Mouse (Mus musculus): ENCODE results near the gene Zfp111. TPM values are rescaled to one million over a fixed set of nuclear protein-coding genes. Genes with fewer than 3 reads are reported as not detected.

Zfp111 gene
- total RNA-seq (2014; fragmentation: Nextera tagmentation) (1.0 and 4.6 TPM in 2 replicates), total RNA-seq (2017) (7.2 and 8.6 TPM in 2 replicates)

GRCm38 (mm10) chr7:24211343-24211742 lies at the start of gene Zfp111:
Gene Zfp111 (minus strand): TSS chr7:24211443.
- ATAC-seq (replicated peaks; ENCODE audit: low FRiP score, low TSS enrichment, poor library complexity, severe bottlenecking): no peak

DNA sequence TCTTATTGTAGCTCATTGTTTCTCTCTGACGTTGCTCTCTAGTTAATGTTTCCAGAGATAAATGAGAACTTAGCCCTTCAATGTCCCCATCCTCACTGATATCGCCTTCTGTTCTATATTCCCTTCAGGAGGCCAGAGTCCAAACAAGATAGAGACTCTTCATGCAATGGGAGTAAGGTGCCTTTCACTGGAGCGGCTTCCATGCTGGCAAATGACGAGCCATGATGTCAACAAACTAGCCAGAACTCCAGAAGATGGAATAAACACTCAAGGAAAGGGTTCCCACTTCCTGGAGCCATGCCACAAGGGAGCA lies 48.7 kb upstream of the Zfp111 start:
- no peak for ATAC-seq (replicated peaks; ENCODE audit: low FRiP score, low TSS enrichment, poor library complexity, severe bottlenecking)

- ATAC-seq (replicated peaks; ENCODE audit: low FRiP score, low TSS enrichment, poor library complexity, severe bottlenecking): no peak
Observed at GRCm38 (mm10) chr7:24259306-24259999, 48.2 kb upstream of the Zfp111 start.

DNA sequence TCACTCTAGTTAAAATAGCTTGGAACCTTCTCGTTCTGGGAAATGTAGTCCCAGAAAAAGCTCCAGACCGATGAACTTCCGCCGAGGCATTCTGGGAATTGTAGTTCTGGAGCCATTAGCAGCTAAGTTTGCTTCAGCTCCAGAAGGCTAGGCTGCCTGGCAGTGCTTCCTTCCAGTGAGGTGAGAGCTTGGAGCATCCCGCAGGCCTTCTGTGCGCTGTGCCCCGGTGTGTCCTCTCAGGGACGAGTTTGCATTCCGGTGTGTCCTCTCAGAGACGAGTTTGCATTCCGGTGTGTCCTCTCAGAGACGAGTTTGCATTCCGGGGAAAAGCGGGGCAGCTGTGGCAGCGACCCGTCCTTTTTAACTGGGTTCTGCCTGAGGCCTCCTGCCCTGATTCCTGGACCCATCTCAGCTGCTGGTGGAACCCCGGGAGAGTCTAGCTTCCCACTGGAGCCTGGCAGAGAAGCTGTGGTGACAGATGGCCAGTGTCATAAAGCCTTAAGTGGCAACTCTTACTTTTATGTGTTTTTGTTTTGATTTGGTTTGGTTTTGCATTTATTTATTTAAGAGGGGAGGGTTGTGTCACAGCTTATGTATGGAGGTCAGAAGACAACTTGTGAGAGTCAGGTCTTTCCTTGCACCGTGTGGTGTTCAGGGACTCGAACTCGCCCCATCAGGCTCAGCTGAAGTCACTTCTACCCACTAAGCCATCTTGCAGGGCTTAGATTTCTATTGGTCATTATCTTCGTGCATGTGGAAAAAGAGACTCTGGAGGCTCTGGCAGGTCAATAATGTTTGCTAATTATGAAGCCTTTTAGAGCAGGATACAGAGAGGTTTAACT lies 43.6 kb upstream of the Zfp111 start, which contains the start of gene Zfp108:
Gene Zfp108 (plus strand): TSS at position 162 of the 842 bp plus-strand sequence.
- peak; percentile 94 for ATAC-seq (replicated peaks; ENCODE audit: low FRiP score, low TSS enrichment, poor library complexity, severe bottlenecking)

- no peak for ATAC-seq (replicated peaks; ENCODE audit: low FRiP score, low TSS enrichment, poor library complexity, severe bottlenecking)
Observed at GRCm38 (mm10) chr7:24253779-24254615, 42.8 kb upstream of the Zfp111 start.

- ATAC-seq (replicated peaks; ENCODE audit: low FRiP score, low TSS enrichment, poor library complexity, severe bottlenecking): peak; percentile 98
Observed at GRCm38 (mm10) chr7:24237040-24237791, 26.0 kb upstream of the Zfp111 start, which contains the start of gene Zfp109. Gene Zfp109 (minus strand): TSS chr7:24237560.

DNA sequence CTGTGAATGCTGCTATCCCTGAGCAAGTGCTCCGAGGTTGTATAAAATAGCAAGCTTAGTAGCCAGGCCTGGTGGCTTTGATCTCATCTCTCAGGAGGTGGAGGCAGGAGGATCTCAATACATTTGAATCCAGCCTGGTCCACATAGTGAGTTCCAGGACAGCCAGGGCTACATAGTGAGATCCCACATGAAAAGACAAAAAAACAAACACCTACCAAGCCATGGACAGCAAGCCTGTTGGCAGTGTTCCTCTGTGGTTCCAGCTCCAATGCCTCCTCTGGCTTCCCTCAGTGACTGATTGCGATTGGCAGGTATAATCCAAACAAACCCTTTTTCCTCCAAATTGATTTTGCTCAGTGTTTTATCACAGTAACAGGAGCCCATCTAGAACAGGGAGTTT lies 947 bp downstream of the Zfp111 start:
- no peak for ATAC-seq (replicated peaks; ENCODE audit: low FRiP score, low TSS enrichment, poor library complexity, severe bottlenecking)

- ATAC-seq (replicated peaks; ENCODE audit: low FRiP score, low TSS enrichment, poor library complexity, severe bottlenecking): no peak
Observed at GRCm38 (mm10) chr7:24208282-24208886, 2.9 kb downstream of the Zfp111 start.

- peak; percentile 89 for ATAC-seq (replicated peaks; ENCODE audit: low FRiP score, low TSS enrichment, poor library complexity, severe bottlenecking)
Observed at GRCm38 (mm10) chr7:24207488-24208261, 3.6 kb downstream of the Zfp111 start.

DNA sequence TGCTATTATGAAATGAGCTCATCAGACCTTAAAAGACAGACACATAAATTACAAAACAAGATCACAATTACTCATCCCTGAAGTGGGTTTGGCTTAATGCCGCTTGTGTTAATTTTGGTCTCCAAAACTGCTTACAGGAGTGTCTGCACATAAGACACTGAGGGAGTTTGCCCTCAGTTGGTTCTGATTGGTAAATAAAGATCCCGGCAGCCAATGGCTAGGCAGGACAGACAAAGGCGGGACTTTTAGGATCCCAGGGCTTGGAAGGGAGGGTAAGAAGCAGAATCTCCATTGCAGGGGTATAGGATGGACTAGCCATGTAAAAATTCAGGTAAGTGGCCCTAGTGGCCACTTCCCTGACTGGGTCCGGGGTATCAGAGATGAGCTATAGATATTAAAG lies 14.3 kb downstream of the Zfp111 start:
- ATAC-seq (replicated peaks; ENCODE audit: low FRiP score, low TSS enrichment, poor library complexity, severe bottlenecking): no peak

DNA sequence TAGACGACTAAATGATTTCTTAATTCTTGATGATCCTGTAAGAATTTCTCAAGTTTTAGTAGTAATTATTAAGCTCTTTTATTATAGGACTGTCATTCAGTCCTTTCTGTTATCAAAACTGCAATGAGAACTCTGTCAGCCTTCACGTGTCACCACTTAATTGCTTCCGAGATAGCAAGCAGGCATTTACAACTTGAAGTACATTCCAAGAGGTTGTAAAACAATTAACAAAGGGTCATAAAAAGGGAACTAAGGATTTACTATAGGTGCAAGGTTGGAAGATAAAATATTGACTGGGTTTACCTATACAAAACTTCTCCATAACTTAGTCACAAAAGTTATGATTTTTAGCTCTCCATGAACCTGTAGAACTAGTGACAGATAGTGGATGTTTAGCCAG lies 18.1 kb downstream of the Zfp111 start:
- no peak for ATAC-seq (replicated peaks; ENCODE audit: low FRiP score, low TSS enrichment, poor library complexity, severe bottlenecking)

DNA sequence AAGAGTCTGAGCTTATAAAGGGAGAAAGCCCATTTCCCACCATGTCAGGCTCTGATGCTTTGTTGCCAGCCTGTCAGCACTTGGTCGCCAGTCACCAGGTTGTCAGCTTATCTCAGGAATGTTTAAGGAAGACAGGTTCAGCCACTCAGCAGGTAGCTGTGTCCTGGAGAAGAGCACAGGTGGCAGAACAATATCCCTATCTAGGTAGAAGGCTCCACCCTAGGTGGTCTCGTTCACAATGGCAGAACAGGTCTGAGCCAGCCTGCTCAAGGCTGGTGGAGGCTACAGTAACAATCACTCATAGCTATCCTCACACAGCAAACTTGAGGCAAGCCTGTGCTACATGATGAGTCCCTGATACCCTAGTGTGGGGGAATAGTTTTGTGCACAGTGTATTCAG lies 19.9 kb downstream of the Zfp111 start:
- no peak for ATAC-seq (replicated peaks; ENCODE audit: low FRiP score, low TSS enrichment, poor library complexity, severe bottlenecking)

DNA sequence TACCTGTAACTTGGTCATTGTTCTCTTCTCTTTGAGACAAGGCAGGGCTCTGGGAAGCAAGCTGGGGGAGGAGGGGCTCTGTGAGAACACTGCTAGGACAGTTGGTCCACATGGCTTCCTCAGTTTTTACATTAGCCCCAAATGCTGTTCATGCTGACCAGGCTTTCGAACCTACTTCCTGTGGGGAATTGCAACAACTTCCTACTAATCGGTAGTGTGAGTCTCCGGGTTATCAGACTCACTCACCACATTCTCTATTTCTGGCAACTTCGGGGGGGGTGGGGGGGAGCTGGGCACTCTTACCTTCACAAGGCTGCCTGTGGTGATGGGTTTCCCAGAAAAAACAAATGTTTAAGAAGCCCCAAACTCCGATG lies 21.7 kb downstream of the Zfp111 start:
- no peak for ATAC-seq (replicated peaks; ENCODE audit: low FRiP score, low TSS enrichment, poor library complexity, severe bottlenecking)

GRCm38 (mm10) chr7:24188901-24189570 lies 22.2 kb downstream of the Zfp111 start:
- no peak for ATAC-seq (replicated peaks; ENCODE audit: low FRiP score, low TSS enrichment, poor library complexity, severe bottlenecking)

GRCm38 (mm10) chr7:24187611-24188010 lies 23.6 kb downstream of the Zfp111 start:
- ATAC-seq (replicated peaks; ENCODE audit: low FRiP score, low TSS enrichment, poor library complexity, severe bottlenecking): no peak

- no peak for ATAC-seq (replicated peaks; ENCODE audit: low FRiP score, low TSS enrichment, poor library complexity, severe bottlenecking)
Observed at GRCm38 (mm10) chr7:24175337-24175711, 35.9 kb downstream of the Zfp111 start.

- ATAC-seq (replicated peaks; ENCODE audit: low FRiP score, low TSS enrichment, poor library complexity, severe bottlenecking): peak; percentile 94
Observed at GRCm38 (mm10) chr7:24174618-24175336, 36.5 kb downstream of the Zfp111 start, which contains the start of gene Zfp114. Gene Zfp114 (plus strand): TSS chr7:24175060.
